Comparison of ENCODE assay signal across 8 mouse cellular contexts in the genomic region with DNA sequence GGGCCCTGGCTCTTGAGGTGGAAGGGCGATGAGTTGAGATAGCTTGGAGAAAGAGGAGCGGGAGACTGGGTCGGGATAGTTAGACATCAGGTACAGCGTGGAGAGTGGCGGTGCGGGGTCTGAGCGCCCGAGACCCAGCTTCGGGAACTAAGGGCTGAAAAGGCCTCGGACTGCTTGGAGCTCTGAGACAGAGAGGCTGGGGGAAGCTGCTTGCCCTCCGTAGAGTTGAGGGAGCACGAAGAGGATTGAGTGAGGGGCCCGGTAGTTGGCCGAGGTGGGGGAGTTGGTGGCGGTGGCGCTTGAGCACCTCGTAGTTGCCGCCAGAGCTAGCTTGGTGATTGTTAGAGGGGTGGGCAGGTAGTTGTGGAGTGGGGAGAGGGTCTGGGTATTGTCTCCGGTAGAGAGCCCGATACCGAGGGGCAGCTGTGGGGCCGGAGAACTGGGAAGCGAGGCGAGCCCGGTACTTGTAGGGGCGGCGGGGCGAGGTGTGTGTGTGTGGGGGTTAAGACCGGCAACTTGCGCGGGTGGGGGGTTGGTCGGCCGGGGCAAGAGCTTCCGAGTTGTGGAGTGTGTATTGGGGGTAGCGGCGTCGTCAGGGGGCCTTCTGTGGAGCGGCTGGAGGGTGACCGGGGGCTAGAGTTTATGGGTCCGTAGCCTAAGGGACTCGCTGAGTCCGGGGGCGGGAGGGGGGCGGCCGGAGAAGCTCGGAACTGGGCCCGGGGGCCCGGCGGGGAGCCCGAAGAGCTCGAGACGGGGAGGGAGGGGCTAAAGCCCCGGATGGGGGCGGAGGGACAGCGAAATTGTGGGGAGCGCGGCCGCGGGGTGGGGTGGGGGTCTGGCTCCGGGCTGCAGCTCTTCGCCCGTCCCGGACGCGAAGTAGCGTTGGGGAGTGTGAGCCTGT. TPM values are rescaled to one million over a fixed set of nuclear protein-coding genes. Genes with fewer than 3 reads are reported as not detected.
A peak's percentile ranks its signal among the peaks of the same experiment; 100 is the strongest.
DNase-seq lines count a peak whose midpoint lies in the region; ATAC-seq and TF ChIP-seq lines count a peak whose summit lies in the region.

No protein-coding gene starts in this region.

- H3K9me3 ChIP-seq in G1E (replicated peaks), result no peaks in the 10 kb centered on the region
- H3K9me3 ChIP-seq in forebrain, embryonic 10.5 days, result no peaks in the 10 kb centered on the region
- H3K9me3 ChIP-seq in hindbrain, embryonic 12.5 days (replicated peaks), result no peaks in the 10 kb centered on the region
- H3K9me3 ChIP-seq in liver, embryonic 12.5 days (replicated peaks), result no peaks in the 10 kb centered on the region
- no peaks in the 10 kb centered on the region for H3K9me3 ChIP-seq in neural tube, embryonic 15.5 days (replicated peaks)

- H3K27me3 ChIP-seq in G1E (ENCODE audit: insufficient read depth, low read length), result no peaks in the 10 kb centered on the region
- no peaks in the 10 kb centered on the region for H3K27me3 ChIP-seq in forebrain, embryonic 10.5 days (ENCODE audit: poor library complexity, severe bottlenecking)
- no peaks in the 10 kb centered on the region for H3K27me3 ChIP-seq in hindbrain, embryonic 12.5 days
- H3K27me3 ChIP-seq in liver, embryonic 12.5 days (replicated peaks), result no peaks in the 10 kb centered on the region
- H3K27me3 ChIP-seq in neural tube, embryonic 15.5 days (replicated peaks), result no peaks in the 10 kb centered on the region

- peak overlapping the region; percentile 99 for H3K27ac ChIP-seq in forebrain, embryonic 10.5 days
- peak overlapping the region; percentile 94 for H3K27ac ChIP-seq in hindbrain, embryonic 12.5 days
- H3K27ac ChIP-seq in liver, embryonic 12.5 days, result peak overlapping the region; percentile 97
- H3K27ac ChIP-seq in neural tube, embryonic 15.5 days (replicated peaks), result peak overlapping the region; percentile 94

- peak overlapping the region; percentile 96 for H3K9ac ChIP-seq in hindbrain, embryonic 12.5 days
- peak overlapping the region; percentile 99 for H3K9ac ChIP-seq in liver, embryonic 12.5 days
- peak overlapping the region; percentile 83 for H3K9ac ChIP-seq in neural tube, embryonic 15.5 days (replicated peaks)

- H3K4me3 ChIP-seq in G1E (ENCODE audit: low read depth, low read length), result peak overlapping the region; percentile 98
- peak overlapping the region; percentile 76 for H3K4me3 ChIP-seq in forebrain, embryonic 10.5 days
- peak overlapping the region; percentile 83 for H3K4me3 ChIP-seq in hindbrain, embryonic 12.5 days
- peak overlapping the region; percentile 97 for H3K4me3 ChIP-seq in liver, embryonic 12.5 days
- peak overlapping the region; percentile 89 for H3K4me3 ChIP-seq in neural tube, embryonic 15.5 days (replicated peaks)

- peaks cover 55% of the 10 kb centered on the region for H3K36me3 ChIP-seq in G1E (replicated peaks)
- peaks cover 48% of the 10 kb centered on the region for H3K36me3 ChIP-seq in forebrain, embryonic 10.5 days (replicated peaks)
- H3K36me3 ChIP-seq in hindbrain, embryonic 12.5 days, result peaks cover 37% of the 10 kb centered on the region
- peaks cover 53% of the 10 kb centered on the region for H3K36me3 ChIP-seq in liver, embryonic 12.5 days
- peaks cover 36% of the 10 kb centered on the region for H3K36me3 ChIP-seq in neural tube, embryonic 15.5 days

- TF ChIP-seq CTCF in G1E (IDR thresholded peaks at IDR 0.05; ENCODE audit: low read depth, low read length), result no peak

- peaks cover 64% of the 10 kb centered on the region for H3K4me1 ChIP-seq in G1E (ENCODE audit: insufficient read depth, low read depth, low read length)
- peaks cover 49% of the 10 kb centered on the region for H3K4me1 ChIP-seq in forebrain, embryonic 10.5 days
- peaks cover 32% of the 10 kb centered on the region for H3K4me1 ChIP-seq in hindbrain, embryonic 12.5 days
- H3K4me1 ChIP-seq in liver, embryonic 12.5 days, result peaks cover 64% of the 10 kb centered on the region
- H3K4me1 ChIP-seq in neural tube, embryonic 15.5 days, result peaks cover 49% of the 10 kb centered on the region

- no peak for ATAC-seq in G1E (ENCODE audit: extremely low read depth, insufficient number of reproducible peaks, low FRiP score, poor library complexity, severe bottlenecking)
- ATAC-seq in hindbrain, embryonic 12.5 days (ENCODE audit: low FRiP score), result no peak; the same call in none of the 2 replicates
- ATAC-seq in liver, embryonic 12.5 days, result peak; percentile 17
- ATAC-seq in neural tube, embryonic 15.5 days (ENCODE audit: low FRiP score), result peak; percentile 9

- peak overlapping the region; percentile 62 for H3K4me2 ChIP-seq in hindbrain, embryonic 12.5 days (replicated peaks)
- H3K4me2 ChIP-seq in liver, embryonic 12.5 days, result peak overlapping the region; percentile 88
- peak overlapping the region; percentile 73 for H3K4me2 ChIP-seq in neural tube, embryonic 15.5 days

- WGBS in forebrain, embryonic 10.5 days, result 2% methylated on average over 66 of the region's 66 CpGs
- 1% methylated on average over 60 of the region's 66 CpGs for WGBS in hindbrain, embryonic 12.5 days
- WGBS in liver, embryonic 12.5 days (ENCODE audit: insufficient replicate concordance), result under 1% methylated on average over 65 of the region's 66 CpGs
- 2% methylated on average over 66 of the region's 66 CpGs for WGBS in neural tube, embryonic 15.5 days

- peak; percentile 73 for DNase-seq in cerebellum, adult 11-12 months
- DNase-seq in cerebellum, adult 9-10 months, result no peak
- DNase-seq in G1E (ENCODE audit: low spot score), result peak; percentile 80
- peak; percentile 62 for DNase-seq in forebrain, embryonic 10.5 days (ENCODE audit: extremely low spot score, low spot score)
- DNase-seq in frontal cortex, postnatal 14 days (ENCODE audit: low spot score in 2 of 2), result no peak

RNA-seq across cellular contexts. Expression of a gene that starts 0.8 kb away (rescaled TPM):
- total RNA-seq in G1E (2014; fragmentation: Nextera tagmentation), result 47.0 and 56.4 TPM in 2 replicates
- total RNA-seq in G1E (2017), result 84.0 and 84.4 TPM in 2 replicates
- 92.1 and 95.5 TPM in 2 replicates for polyA plus RNA-seq in G1E (2012)
- polyA plus RNA-seq in forebrain, embryonic 10.5 days (2016; fragmentation: Nextera tagmentation; extraction: Ambion mirVana), result 94.5 and 96.2 TPM in 2 replicates
- 87.8 and 96.2 TPM in 2 replicates for polyA plus RNA-seq in hindbrain, embryonic 12.5 days (2016; fragmentation: Nextera tagmentation; extraction: Ambion mirVana)
- polyA plus RNA-seq in liver, embryonic 12.5 days (2016; fragmentation: Nextera tagmentation; extraction: Ambion mirVana), result 39.5 and 40.9 TPM in 2 replicates
- 53.5 and 57.8 TPM in 2 replicates for polyA plus RNA-seq in neural tube, embryonic 15.5 days (2015; fragmentation: Nextera tagmentation; extraction: Ambion mirVana)

RNA-seq across cellular contexts. Expression of a gene that starts 4.0 kb away (rescaled TPM):
- total RNA-seq in G1E (2014; fragmentation: Nextera tagmentation) (32.7 and 39.8 TPM in 2 replicates), G1E (2017) (44.8 and 49.6 TPM in 2 replicates)
- polyA plus RNA-seq in G1E (2012), result 66.5 and 71.8 TPM in 2 replicates
- 44.3 and 51.6 TPM in 2 replicates for polyA plus RNA-seq in forebrain, embryonic 10.5 days (2016; fragmentation: Nextera tagmentation; extraction: Ambion mirVana)
- polyA plus RNA-seq in hindbrain, embryonic 12.5 days (2016; fragmentation: Nextera tagmentation; extraction: Ambion mirVana), result 45.9 and 46.4 TPM in 2 replicates
- 13.4 and 13.7 TPM in 2 replicates for polyA plus RNA-seq in liver, embryonic 12.5 days (2016; fragmentation: Nextera tagmentation; extraction: Ambion mirVana)
- polyA plus RNA-seq in neural tube, embryonic 15.5 days (2015; fragmentation: Nextera tagmentation; extraction: Ambion mirVana), result 22.6 and 25.1 TPM in 2 replicates

RNA-seq across cellular contexts. Expression of a gene that starts 5.5 kb away (rescaled TPM):
- total RNA-seq in G1E (2014; fragmentation: Nextera tagmentation), result 762 and 788 TPM in 2 replicates
- total RNA-seq in G1E (2017), result 569 and 637 TPM in 2 replicates
- polyA plus RNA-seq in G1E (2012), result 265 and 345 TPM in 2 replicates
- polyA plus RNA-seq in forebrain, embryonic 10.5 days (2016; fragmentation: Nextera tagmentation; extraction: Ambion mirVana), result 318 and 331 TPM in 2 replicates
- 598 and 607 TPM in 2 replicates for polyA plus RNA-seq in hindbrain, embryonic 12.5 days (2016; fragmentation: Nextera tagmentation; extraction: Ambion mirVana)
- 260 and 270 TPM in 2 replicates for polyA plus RNA-seq in liver, embryonic 12.5 days (2016; fragmentation: Nextera tagmentation; extraction: Ambion mirVana)
- 549 and 565 TPM in 2 replicates for polyA plus RNA-seq in neural tube, embryonic 15.5 days (2015; fragmentation: Nextera tagmentation; extraction: Ambion mirVana)

RNA-seq across cellular contexts. Expression of a gene that starts 14.1 kb away (rescaled TPM):
- 54.5 and 72.7 TPM in 2 replicates for total RNA-seq in G1E (2014; fragmentation: Nextera tagmentation)
- 69.9 and 84.5 TPM in 2 replicates for total RNA-seq in G1E (2017)
- polyA plus RNA-seq in G1E (2012), result 10.3 and 10.4 TPM in 2 replicates
- 159 TPM in 2 replicates for polyA plus RNA-seq in forebrain, embryonic 10.5 days (2016; fragmentation: Nextera tagmentation; extraction: Ambion mirVana)
- 123 and 127 TPM in 2 replicates for polyA plus RNA-seq in hindbrain, embryonic 12.5 days (2016; fragmentation: Nextera tagmentation; extraction: Ambion mirVana)
- 88.1 and 91.8 TPM in 2 replicates for polyA plus RNA-seq in liver, embryonic 12.5 days (2016; fragmentation: Nextera tagmentation; extraction: Ambion mirVana)
- 159 and 167 TPM in 2 replicates for polyA plus RNA-seq in neural tube, embryonic 15.5 days (2015; fragmentation: Nextera tagmentation; extraction: Ambion mirVana)

RNA-seq across cellular contexts. Expression of a gene that starts 15.5 kb away (rescaled TPM):
- 164 and 177 TPM in 2 replicates for total RNA-seq in G1E (2014; fragmentation: Nextera tagmentation)
- 36.2 and 37.4 TPM in 2 replicates for total RNA-seq in G1E (2017)
- polyA plus RNA-seq in G1E (2012), result 227 and 274 TPM in 2 replicates
- 21.5 and 23.4 TPM in 2 replicates for polyA plus RNA-seq in forebrain, embryonic 10.5 days (2016; fragmentation: Nextera tagmentation; extraction: Ambion mirVana)
- 22.4 and 26.1 TPM in 2 replicates for polyA plus RNA-seq in hindbrain, embryonic 12.5 days (2016; fragmentation: Nextera tagmentation; extraction: Ambion mirVana)
- 14.0 and 15.2 TPM in 2 replicates for polyA plus RNA-seq in liver, embryonic 12.5 days (2016; fragmentation: Nextera tagmentation; extraction: Ambion mirVana)
- 23.6 and 27.2 TPM in 2 replicates for polyA plus RNA-seq in neural tube, embryonic 15.5 days (2015; fragmentation: Nextera tagmentation; extraction: Ambion mirVana)

Comparison
In these comparisons a context has a peak if more than half of its experiments do, and no peak if none do; other contexts are left out.
1. DNase-seq: peak in cerebellum, adult 11-12 months (single experiment), G1E (single experiment) and forebrain, embryonic 10.5 days (single experiment); none in cerebellum, adult 9-10 months (single experiment) and frontal cortex, postnatal 14 days (0 of 2).
2. ATAC-seq: peak in liver, embryonic 12.5 days (single experiment) and neural tube, embryonic 15.5 days (single experiment); none in G1E (single experiment) and hindbrain, embryonic 12.5 days (single experiment).
3. Peak in every context shown above with its lines, with median percentiles within 50 percentile points of each other: H3K4me3 ChIP-seq, H3K27ac ChIP-seq, H3K4me2 ChIP-seq and H3K9ac ChIP-seq.